Mouse (Mus musculus) T-cell, adult 2 months (primary cell): ENCODE measurements at regions not wholly inside any gene's neighbourhood (a gene's known extent, or its start where the extent isn't known, plus 50 kb on each side); places are given as distances from the start of the nearest gene placed in this dataset.

Source experiments
- DNase-seq: peaks from one replicate; pipeline ENCODE4 v3.0.0; 2022; ENCODE audit warnings: low spot score

DNA sequence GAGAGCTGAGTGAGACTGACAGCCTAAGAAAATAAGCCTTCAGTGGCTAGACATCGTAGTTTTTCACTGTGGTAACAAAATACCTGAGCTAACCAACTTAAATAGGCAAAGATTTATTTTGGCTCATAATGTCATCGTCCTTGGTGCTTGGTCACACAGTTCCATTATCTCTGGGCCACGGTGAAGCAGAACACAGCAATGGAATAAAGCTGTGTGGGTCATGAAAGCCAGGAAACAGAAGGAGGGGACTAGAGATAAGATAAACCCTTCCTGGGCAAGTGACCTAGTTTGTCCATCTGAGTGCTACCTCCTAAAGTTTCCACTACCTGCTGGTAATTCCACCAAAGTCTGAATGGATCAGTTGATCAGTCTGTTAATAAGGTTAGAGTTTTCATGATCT lies 134.8 kb upstream of the Gm5129 start:
- no peak for DNase-seq

DNA sequence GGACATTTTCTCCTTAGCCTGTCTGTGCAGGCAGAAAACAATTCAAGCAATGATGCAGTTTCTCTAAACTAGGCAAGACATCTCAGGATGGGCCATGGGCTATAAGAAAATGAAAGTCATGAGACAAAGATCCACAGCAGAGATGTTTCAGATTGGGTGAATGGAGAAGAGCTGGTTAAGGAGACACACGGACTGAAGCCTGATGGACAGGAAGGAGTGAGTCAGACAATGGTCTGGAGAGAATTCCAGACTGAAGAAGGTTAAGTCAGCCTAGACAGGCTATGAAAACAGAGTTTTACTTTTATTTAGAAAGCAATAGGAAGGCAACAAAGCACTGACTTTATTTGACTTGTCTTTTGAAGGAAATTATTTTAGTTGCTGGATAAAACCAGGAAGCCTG lies 137.5 kb upstream of the Il6 start:
- DNase-seq: no peak

DNA sequence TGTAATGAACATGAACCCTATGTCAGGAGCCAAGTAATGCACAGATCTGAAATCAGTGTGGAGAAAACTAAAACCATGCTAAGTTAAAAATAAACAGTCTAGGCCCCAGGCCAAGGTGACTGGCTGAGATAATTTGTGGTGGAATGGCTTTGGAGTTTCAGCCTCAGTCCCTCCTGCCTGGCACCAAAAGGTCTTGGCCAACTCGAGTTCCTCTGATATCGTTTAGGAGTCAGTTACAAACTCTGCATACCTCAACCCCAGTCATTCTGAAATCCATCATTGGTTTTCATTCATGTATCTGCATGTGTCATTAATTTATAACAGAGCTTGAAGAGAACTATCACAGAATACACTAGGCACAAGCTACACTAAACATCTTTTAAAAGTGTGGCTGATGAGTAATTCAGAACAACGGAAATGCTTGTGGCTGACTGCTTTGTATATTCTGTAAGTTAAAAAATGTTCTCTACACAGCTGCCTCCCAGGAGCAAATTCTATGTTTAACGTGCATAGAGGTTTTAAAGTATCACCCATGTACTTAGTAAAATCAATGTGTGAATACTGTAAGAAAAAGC lies 125.6 kb upstream of the Il6 start:
- no peak for DNase-seq

DNA sequence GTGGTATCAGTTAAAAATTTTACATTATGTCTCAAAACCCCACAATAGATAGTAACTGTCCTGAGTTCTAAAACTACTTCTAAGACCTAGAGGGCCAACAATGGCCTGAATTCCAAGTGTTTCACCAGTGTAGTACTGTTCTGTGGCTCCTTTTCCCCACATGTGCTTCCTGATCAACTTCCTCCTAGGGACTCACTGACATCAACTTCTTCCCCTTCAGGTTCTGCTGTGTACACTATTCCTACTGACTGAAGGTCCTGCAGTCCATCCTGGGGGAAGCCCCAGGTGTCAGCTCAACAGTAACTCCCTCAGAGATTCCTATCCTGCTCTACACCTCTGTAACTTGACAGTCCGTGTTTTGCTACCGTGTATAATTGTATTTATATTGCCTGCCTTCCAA lies 120.6 kb upstream of the Il6 start:
- DNase-seq: no peak

DNA sequence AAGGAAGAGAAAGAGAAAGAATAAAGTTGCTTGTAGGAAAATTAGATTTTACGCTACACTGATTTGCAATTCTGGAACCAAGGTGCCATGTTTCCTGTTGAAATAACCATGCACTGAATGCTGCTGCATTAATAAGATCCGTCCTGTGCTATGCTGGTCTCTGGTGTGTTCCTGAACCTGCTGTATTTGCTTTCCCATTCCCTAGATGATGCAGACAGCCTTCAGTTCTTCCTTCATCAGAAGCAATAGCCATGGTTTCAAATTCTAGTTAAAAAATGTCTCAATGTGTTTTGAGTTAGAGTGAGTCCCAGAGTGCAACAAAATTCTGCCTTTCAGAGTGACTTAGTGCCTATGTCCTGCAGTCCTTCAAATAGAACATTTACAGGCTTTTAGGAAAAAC lies 120.1 kb upstream of the Il6 start:
- DNase-seq: no peak

DNA sequence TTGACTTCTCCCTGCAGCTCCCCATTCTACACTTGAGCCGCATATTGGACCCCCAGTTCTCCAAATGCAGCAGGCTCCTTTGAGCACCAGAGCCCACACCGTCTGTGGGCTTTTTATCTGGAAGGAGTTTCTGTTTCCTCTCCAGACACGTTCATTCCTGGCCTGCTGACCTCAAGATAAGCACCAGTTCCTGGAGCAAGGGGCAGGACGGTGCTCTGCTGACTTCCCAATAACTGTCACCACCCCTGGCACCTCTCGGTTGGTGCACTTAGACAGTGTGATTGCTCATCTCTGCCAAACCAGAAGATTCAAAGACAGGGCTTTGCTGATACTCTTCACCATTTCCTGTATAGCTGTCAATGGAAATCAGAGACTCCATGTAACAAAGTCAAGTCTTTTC lies 119.1 kb upstream of the Il6 start:
- DNase-seq: no peak

DNA sequence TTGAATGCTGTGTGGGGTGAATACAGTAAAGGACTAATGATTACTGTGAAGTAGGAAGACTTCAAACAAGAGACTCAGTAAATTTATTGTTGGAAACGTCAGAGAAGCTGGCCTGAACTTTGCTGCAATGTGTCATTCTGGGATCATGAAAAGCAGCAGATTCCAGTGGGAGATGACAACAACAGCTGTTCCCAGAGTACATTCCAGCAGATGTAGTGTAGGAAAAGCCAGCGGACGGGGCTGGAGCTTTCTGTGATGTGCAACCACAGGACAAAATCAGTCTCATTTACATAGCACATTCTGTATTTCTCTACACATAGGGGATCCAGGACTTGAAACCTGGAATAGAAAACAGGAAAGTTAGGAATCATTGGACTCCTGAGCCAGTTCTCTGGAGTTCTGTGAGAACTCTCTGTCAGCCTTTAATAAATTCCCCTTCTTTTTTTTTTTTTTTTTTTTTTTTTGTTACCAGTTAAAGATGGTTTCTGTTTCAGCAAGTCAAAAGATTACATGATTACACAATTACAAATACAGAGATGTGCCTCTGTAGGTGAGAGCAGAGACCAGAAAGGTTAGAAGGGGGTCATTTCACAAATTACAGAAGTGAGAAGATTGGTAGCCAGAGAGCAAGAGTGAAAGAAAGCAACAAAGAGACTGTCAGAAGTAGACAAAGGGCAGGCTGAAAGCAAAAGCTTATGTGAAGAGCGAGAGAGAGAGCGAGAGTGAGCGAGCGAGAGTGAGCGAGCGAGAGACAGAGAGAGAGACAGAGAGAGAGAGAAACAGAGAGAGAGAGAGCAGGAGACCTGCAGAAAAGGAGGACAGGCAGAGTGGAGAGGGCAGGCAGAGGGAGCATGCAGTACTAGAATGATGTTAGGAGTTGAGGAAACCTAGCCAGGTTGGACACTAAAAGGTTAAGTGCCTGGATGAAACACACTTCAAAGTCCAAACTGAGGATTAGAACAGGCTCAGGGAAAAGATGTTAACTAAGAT lies 118.0 kb upstream of the Il6 start:
- no peak for DNase-seq

DNA sequence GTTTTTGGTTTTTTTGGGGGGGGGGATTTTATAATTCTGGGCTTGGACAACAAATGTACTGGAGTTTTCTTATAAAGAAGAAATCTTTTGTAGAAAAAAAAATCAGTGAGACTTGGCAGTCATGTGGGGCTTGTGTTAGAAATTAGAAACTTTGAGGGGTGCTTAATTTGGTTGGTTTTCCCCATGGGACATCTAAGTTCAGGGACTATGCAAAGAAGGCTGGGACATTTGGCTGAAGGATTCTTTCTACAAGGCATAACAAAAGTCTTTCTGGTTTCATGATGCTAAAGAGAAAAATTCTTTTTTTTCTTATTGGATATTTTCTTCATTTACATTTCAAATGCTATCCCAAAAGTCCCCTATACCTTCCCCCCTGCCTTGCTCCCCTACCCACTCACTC lies 115.3 kb upstream of the Il6 start:
- DNase-seq: no peak

DNA sequence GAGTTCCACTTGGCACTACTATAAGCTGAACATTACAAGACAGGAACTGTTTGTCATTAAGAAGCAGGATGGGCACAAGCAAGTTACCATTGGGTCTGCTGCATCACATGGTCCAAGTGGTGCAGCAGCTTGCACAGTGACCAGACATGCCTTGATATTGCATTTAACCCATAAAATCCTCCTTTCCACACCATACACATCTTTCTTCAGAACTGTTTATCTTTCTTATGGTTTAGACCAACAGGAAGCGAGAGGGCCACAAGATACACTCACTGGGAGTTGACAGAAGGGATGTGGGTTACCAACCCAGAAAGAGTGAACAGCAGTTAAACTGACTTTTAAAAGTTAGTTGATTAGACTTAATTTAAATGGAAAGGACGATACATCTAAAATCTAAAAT lies 111.2 kb upstream of the Il6 start:
- DNase-seq: peak; percentile 8

DNA sequence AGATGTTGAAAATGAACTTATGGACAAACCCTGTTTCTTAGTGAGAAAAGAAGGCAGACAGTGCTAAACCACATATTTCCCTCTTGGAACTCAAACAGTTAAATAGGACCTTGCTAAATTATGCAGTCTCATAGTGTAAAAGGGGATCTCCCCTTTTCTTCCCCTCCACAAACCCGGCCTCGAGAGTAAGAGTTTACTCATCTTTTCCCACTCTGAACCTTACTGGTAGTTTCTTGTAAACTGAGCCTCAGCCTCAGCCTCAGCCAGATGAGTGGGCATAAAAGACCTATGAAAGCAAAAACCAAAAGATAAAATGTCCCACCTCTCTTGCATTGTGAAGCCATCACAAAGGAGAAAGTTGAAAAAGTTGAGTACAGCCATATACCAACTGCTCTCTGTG lies 92.6 kb upstream of the Il6 start:
- DNase-seq: no peak

DNA sequence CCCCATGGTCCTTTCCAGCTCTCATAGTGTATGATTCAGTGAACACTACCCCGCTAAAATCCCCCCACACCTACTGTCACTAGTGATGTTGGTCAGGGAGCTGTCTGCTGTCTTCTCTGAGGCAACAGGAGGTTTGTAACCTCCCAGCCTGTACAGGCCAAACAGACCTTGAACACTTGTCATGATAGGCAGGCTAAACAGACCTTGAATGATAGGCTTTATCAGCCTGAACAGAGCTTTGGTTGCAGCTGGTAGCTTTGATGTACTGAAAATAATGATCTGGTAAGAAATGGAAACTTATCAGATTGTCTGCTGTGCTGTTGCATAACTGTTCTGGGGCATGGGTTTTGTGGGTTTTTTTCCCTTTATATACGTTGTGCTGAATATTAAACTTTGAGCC lies 87.4 kb upstream of the Il6 start:
- DNase-seq: no peak

DNA sequence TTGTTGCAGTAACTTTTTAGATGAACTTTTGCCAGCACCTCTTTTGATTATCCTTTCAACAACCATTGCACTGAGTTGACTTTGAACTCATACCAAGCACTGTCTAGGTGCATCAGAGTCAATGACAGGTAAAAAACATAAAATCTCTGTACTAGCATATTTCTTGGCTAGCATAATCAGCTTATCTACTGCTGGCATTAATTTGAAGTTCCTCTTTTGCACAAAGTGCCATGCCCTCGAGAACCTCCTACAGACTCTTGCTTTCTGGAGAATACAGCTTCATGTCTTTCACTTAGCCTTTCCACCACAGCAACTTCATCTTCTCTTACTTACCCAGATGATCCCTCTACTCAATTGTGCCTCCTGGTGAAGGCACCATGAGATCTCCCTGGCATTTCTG lies 85.3 kb upstream of the Il6 start:
- no peak for DNase-seq

DNA sequence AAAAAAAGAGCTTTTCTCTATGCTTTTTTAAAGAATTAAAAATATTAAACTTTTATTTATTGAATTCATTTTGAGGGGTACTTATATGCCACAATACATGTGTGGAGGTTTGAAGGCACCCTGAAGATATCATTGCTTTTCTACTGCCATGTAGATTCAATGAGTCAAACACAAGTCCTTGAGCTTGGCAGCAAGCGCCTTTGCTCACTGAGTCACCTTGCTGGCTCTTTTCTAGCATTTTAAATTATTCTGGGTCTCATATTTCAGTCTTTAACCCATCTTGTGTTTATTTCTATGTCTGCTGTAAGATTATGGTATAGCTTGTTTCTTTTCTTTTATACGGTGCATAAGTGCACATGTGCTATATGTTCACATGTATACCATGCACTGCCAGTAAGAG lies 83.5 kb upstream of the Il6 start:
- no peak for DNase-seq

DNA sequence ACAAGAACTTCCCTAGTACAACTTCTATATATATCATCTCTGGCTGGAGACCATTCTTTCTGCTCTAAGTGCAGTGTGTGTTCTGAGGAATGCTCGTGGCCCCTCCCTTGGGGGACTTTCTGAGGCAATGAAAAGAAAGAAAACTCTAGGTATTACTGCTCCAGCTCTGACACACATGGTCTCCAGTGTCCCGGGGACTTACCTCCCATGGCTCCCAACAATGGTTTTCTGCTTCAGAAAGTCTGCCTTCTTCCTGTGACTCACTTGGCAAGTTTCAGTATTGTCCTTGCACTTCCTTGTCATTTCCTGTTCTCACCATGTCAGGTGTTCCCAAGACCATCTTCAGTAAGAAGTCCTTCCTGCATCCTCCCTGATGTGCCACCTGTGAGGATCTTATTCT lies 65.7 kb upstream of the Il6 start:
- no peak for DNase-seq

DNA sequence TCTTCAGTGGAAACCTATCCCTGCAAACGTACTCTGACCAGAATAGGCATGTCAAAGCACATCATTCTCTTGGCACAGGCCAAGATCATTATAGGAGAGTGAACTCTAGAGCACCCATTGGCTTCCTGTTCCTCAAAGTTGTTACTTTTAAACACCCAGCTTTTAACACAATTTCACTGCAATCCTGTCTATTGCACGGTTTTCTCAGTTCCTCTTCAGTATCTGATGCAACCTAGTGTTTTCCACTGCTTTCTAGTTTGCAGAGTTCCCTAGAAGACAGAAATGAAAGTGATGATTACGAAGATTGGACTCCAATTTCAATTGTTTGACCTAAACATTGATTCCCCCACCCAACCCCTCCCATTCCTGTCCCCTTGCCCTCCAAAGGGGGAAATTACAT lies 64.8 kb upstream of the Il6 start:
- DNase-seq: no peak

DNA sequence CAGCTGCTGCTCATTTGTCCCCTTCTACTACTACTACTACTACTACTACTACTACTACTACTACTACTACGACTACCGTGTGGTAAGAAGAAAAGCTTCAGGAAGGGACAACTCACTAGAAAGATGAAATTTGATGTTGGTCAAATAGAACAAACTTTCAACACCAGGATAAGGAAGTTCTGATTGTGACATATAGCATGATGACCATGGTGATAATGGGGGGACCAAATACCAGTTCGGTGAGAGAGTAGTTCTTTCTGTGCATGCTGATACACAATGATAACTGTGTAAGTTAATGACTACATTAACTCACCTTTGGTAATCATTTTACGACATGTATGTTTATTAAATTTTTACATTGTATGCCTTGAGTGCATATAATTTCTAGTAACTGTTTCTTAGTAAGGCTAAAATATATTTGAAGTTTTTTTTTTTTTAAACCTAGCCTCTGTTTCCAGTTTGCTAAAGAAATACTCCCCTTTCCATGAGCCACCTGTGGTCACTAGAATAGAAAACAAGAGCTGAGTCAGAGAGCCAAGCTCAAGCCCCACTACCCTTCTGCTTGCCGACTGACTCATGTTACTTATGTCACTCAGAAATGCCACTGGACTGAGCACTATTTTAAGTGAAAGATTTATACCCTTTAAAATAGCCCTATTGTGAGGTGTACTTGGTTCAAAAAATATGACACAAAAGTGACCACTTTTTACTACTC lies 62.3 kb upstream of the Il6 start:
- no peak for DNase-seq

DNA sequence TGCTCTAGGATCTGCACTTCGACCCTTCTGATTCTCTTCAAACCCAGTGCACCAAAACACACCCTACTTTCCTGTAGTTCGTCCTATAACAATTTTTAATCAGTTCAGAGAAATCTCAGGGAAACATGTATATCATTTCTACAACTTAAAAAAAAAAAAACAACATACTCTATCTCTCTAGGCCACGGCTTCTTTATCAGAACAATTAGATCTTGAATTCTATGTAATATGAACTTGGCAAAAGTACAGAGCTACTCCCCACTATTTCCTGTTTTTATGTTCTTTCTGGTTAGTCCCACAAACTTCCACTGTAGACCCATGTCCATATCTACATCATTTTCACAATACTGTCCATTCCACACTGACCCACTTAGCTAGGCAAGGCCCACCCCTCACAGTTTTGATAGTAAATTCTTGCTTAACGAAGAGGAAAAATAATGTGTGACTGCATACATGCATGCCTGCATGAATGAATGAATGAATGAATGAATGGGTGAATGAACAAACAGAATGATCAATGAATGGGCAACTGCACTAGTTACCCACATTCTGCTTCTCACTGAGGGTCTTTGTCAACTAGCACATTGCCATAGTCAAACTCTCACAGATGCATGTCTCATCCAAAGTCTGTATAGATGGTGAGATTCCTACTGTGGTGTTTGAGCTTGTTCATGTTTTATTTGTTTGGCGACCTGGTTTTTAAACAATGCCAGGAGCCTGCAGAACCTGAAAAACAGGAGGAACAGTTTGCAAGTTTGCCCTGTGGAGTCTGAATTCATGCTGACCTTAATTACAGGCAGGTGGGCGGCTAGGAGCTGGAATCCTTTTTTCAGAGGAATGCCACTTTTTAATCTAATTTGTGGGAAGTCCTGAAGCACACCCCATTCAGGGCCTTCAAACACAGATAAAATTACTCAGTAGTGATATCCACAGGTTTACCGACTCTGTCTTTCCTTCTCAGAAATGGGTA lies 61.2 kb upstream of the Il6 start:
- no peak for DNase-seq
